Mouse (Mus musculus) midbrain, postnatal 0 days (tissue): ENCODE results near the gene Cdkn2d. TPM values are rescaled to one million over a fixed set of nuclear protein-coding genes. Genes with fewer than 3 reads are reported as not detected.
A peak's percentile ranks its signal among the peaks of the same experiment; 100 is the strongest.

Experiments
- ATAC-seq: fragments of 200-750 bp; cut with Nextera tagmentation; 2 replicates; pipeline ENCODE4 v1.8.0; 2017; ENCODE audit warnings: moderate number of reproducible peaks, mild to moderate bottlenecking, moderate TSS enrichment, moderate library complexity; ENCODE audit not compliant: low FRiP score
- DNase-seq: peaks from one replicate; pipeline ENCODE4 v3.0.0-alpha.2; 2015; ENCODE audit warnings: low spot score
- H3K27ac ChIP-seq: fragments of 300-500 bp; sonication (generic); 2 replicates; pipeline ENCODE4 v1.5.1; 2014; ENCODE audit warnings: low read depth, mild to moderate bottlenecking, low read length, mixed read lengths
- H3K27me3 ChIP-seq: fragments of 300-500 bp; sonication (generic); 2 replicates; pipeline ENCODE4 v1.6.1; 2014; ENCODE audit warnings: low read length, control low read depth, mixed read lengths; ENCODE audit not compliant: insufficient read depth
- H3K36me3 ChIP-seq: fragments of 300-500 bp; sonication (generic); 2 replicates; pipeline ENCODE4 v1.6.1; 2014; ENCODE audit warnings: low read length, control low read depth, mixed read lengths; ENCODE audit not compliant: insufficient read depth
- H3K4me1 ChIP-seq: fragments of 300-500 bp; sonication (generic); 2 replicates; pipeline ENCODE4 v1.6.1; 2014; ENCODE audit warnings: mild to moderate bottlenecking, control low read depth, antibody characterized with exemption, low read length, mixed read lengths; ENCODE audit not compliant: insufficient read depth
- H3K4me2 ChIP-seq: fragments of 300-500 bp; sonication (generic); 2 replicates; pipeline ENCODE4 v1.6.1; 2014; ENCODE audit warnings: low read depth, mild to moderate bottlenecking, low read length, mixed read lengths; ENCODE audit not compliant: poor library complexity, severe bottlenecking
- H3K4me3 ChIP-seq: fragments of 300-500 bp; sonication (generic); 2 replicates; pipeline ENCODE4 v1.5.1; 2014; ENCODE audit warnings: low read depth, mild to moderate bottlenecking, low read length, moderate library complexity
- H3K9ac ChIP-seq: fragments of 300-500 bp; sonication (generic); replicated peaks from 2 replicates; pipeline ENCODE4 v1.6.1; 2014; ENCODE audit warnings: mild to moderate bottlenecking, low read length, moderate library complexity, mixed read lengths; ENCODE audit not compliant: poor library complexity, severe bottlenecking
- H3K9me3 ChIP-seq: fragments of 300-500 bp; sonication (generic); 2 replicates; pipeline ENCODE4 v1.6.1; 2016; ENCODE audit warnings: low read length, control low read depth
- CTCF ChIP-seq: IDR thresholded peaks from 2 replicates; pipeline ENCODE4 v1.5.1; 2016; ENCODE audit warnings: antibody characterized with exemption, mild to moderate bottlenecking
- WGBS: fragments of 180-500 bp; shearing (Covaris S2); extraction: QIAGEN DNeasy Blood & Tissue Kit; methylation state at CpG from one replicate; pipeline ENCODE4 v1.1.7; 2014; 5-methylcytosine and 5-hydroxymethylcytosine counted together
- polyA plus RNA-seq: library from polyadenylated mRNA; unstranded; fragments of >200 nt; fragmentation: Nextera tagmentation; extraction: Ambion mirVana; gene quantifications from 2 replicates; pipeline ENCODE4 v1.2.1, GENCODE M21; 2015
- total RNA-seq: library from RNA; depleted of rRNA; stranded (reverse); fragments of >200 nt; gene quantifications from 2 replicates; pipeline ENCODE4 v1.2.3, GENCODE M21; 2014

The Cdkn2d gene
- total and polyA plus RNA-seq, 2 experiments from 2014 or later: 126 to 141 TPM

DNA sequence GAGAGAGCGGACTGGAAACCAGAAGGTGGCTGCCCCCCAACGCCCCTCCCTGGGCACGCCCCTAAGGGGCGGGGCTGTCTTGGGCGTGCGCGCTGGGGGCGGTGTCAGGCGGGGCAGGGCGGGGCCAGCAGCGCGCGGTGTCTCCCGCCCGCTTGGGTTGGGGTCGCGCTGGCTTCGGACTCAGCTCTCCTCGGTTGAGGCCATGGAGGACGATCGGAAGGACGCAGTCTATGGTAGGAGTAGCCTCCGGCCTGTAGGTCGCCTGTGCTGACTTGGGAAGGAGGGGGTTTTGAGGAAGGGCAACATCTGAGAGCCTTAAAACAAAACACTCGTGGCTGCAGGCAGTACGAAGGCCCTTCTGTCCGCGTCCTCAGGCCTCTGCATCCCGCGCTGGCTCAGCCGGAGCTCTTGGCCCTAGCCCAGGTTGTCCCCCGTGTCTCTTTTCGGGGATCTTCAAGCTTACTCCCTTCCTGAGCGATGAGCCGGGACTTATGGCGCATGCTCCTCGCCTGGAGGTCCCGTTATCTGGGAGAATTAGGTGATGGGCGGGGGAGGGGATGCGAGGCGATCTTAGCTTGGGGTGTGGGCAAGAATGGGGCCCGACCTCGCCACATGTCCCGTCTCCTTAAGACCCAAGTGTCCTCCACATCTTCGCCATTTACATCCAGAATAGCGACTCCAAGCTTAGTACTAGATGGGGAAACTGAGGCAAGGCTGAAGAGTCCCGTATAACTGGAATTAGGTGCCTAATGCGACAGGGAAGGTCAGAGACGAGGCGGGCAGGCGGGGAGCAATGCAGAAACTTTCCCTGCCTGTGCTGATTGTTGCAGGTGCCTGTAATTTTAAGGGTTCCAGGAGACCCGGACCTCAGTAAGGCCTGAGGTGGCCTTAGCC, 29.7 kb upstream of the Cdkn2d start, which contains the start of gene Slc44a2:
TSS of gene Slc44a2 (plus strand) at position 80 of the 894 bp plus-strand sequence.
- no peak for TF ChIP-seq CTCF
- H3K36me3 ChIP-seq: no peaks in the 10 kb centered on the region
- DNase-seq: peak; percentile 86
- peaks cover 6% of the 10 kb centered on the region; the same call in 1 of the 2 replicates for H3K4me1 ChIP-seq
- H3K27me3 ChIP-seq: no peaks in the 10 kb centered on the region
- peak within 1 kb of the TSS; percentile 61 for H3K4me3 ChIP-seq
- H3K4me2 ChIP-seq: peak within 1 kb of the TSS; percentile 81
- H3K9me3 ChIP-seq: no peaks in the 10 kb centered on the region
- peak; percentile 91 for ATAC-seq
- peak within 1 kb of the TSS; percentile 67 for H3K9ac ChIP-seq
- under 1% methylated on average over 52 of the region's 52 CpGs for WGBS
- H3K27ac ChIP-seq: peak within 1 kb of the TSS; percentile 48; the same call in 1 of the 2 replicates

DNA sequence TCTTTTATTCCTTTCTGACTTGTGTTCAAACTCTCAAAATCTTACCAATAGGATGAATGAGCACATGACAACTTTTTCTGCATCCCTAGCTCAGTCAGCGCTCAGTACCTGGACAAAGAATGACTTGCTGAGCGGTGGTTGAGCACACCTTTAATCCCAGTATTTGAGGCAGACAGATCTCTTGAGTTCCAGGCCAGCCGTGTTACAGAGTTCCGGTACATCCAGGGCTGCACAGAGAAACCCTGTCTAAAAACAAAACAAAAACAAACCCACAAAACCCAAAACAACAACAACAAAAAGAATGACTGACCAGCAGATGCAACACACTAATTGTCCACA, 29.0 kb upstream of the Cdkn2d start:
- Histone ChIP-seq H3K27me3 (no peaks in the 10 kb centered on the region), H3K4me3 (peak overlapping the region; percentile 61), H3K4me2 (peak overlapping the region; percentile 81), H3K4me1 (peaks cover 6% of the 10 kb centered on the region; the same call in 1 of the 2 replicates), H3K9ac (peak overlapping the region; percentile 67), H3K27ac (no peak overlapping the region), H3K9me3 (no peaks in the 10 kb centered on the region), H3K36me3 (no peaks in the 10 kb centered on the region)
- DNase-seq (no peak), ATAC-seq (peak; percentile 32)
- WGBS: 23% methylated on average over 4 of the region's 4 CpGs
- no peak for TF ChIP-seq CTCF

DNA sequence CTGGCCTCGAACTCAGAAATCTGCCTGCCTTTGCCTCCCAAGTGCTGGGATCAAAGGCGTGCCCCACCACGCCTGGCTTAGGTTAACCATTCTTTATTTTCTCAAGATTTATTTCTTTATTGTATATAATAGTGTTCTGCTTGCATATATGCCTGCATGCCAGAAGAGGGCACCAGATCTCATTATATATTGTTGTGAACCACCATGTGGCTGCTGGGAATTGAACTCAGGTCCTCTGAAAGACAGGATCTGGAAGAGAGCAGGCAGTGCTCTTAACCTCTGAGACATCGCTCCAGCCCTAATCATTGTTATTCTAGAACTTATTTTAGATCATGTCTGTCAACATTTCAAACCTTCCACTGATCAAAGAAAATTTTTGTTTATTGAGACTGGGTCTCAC, 28.3 kb upstream of the Cdkn2d start:
- H3K9me3 ChIP-seq: no peaks in the 10 kb centered on the region
- no peak overlapping the region for H3K4me2 ChIP-seq
- no peak overlapping the region for H3K9ac ChIP-seq
- no peaks in the 10 kb centered on the region for H3K36me3 ChIP-seq
- peak; percentile 46 for TF ChIP-seq CTCF
- H3K27ac ChIP-seq: no peak overlapping the region
- ATAC-seq (no peak), DNase-seq (no peak)
- no peak overlapping the region for H3K4me3 ChIP-seq
- peaks cover 6% of the 10 kb centered on the region; the same call in 1 of the 2 replicates for H3K4me1 ChIP-seq
- WGBS: 97% methylated on average over 4 of the region's 4 CpGs
- no peaks in the 10 kb centered on the region for H3K27me3 ChIP-seq

DNA sequence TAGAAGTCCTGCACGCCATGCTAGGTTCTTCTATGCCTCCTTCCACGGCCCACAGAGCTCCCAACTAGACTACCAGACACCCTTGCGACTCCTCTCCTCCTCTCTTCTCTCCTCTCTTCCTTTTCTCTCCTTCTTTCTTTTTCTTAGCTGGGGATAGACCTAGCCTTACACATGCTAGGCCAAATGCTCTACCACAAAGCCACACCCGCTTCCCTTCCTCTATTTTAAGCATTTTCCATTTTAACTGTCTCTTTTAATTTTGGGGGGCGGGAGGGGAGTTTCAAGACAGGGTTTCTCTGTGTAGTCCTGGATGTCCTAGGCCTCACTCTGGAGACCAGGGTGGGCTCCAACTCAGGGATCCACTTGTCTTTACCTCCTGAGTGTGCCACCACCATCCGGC, 27.6 kb upstream of the Cdkn2d start:
- WGBS: 92% methylated on average over 6 of the region's 6 CpGs

DNA sequence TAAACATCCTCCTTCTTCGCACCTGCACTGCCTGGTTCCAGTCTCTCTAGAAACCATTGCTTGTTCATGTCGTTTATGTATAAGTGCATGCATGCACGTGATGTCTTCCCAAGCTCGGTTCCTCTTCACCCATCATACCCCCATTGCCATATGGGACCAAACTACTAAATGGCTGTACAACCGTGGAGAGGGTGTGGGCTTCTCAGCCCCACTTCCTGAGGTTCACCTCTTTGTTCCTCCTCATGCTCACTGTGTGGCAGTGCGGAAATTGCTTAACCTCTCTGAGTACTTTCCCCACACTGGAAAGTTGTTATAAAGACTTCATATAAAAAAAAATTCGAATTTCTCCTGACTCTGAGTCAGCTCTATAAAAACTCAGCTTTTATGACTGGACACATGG, 25.5 kb upstream of the Cdkn2d start:
- Histone ChIP-seq H3K4me2 (no peak overlapping the region), H3K27me3 (no peaks in the 10 kb centered on the region), H3K9me3 (no peaks in the 10 kb centered on the region), H3K9ac (no peak overlapping the region), H3K36me3 (no peaks in the 10 kb centered on the region), H3K4me3 (no peak overlapping the region), H3K4me1 (0 out of 2 replicates have a peak, but pooled peaks cover 4% of the 10 kb centered on the region), H3K27ac (no peak overlapping the region)
- TF ChIP-seq CTCF: no peak
- 76% methylated on average over 7 of the region's 7 CpGs for WGBS
- no peak for DNase-seq
- no peak for ATAC-seq

More for the DNA sequence above, 27.6 kb upstream of the Cdkn2d start:
- no peak overlapping the region for H3K27ac ChIP-seq
- no peak for DNase-seq
- no peaks in the 10 kb centered on the region for H3K27me3 ChIP-seq
- H3K9me3 ChIP-seq: no peaks in the 10 kb centered on the region
- no peak overlapping the region for H3K9ac ChIP-seq
- no peak for TF ChIP-seq CTCF
- ATAC-seq: no peak
- H3K4me2 ChIP-seq: no peak overlapping the region
- no peaks in the 10 kb centered on the region for H3K36me3 ChIP-seq
- H3K4me3 ChIP-seq: no peak overlapping the region
- H3K4me1 ChIP-seq: peaks cover 6% of the 10 kb centered on the region; the same call in 1 of the 2 replicates

DNA sequence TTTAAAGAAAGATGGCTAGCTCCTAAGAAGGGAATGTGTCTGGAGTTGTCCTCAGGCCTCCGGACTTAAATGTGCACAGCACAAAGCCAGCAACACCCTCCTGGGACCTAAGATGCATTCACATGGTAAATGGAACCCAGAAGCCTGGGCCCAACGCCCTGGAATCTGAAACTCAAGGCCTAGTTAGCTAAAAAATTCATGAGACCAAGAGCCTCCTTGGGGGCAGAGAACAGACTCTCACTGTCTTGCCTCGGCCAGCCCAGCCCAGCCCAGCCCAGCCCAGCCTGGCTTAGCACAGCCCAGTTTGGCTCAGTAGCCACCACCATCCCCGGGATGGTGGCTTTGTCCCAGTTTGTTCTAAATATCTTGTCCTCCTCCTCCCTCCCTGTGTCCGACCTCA, 24.2 kb upstream of the Cdkn2d start:
- WGBS: 53% methylated on average over 5 of the region's 5 CpGs
- no peak for TF ChIP-seq CTCF

More for the DNA sequence above, 24.2 kb upstream of the Cdkn2d start:
- no peak overlapping the region for H3K27ac ChIP-seq
- H3K9ac ChIP-seq: no peak overlapping the region
- ATAC-seq: no peak
- H3K27me3 ChIP-seq: no peaks in the 10 kb centered on the region
- no peaks in the 10 kb centered on the region for H3K36me3 ChIP-seq
- H3K9me3 ChIP-seq: no peaks in the 10 kb centered on the region
- H3K4me2 ChIP-seq: no peak overlapping the region
- DNase-seq: no peak
- no peak overlapping the region for H3K4me3 ChIP-seq
- H3K4me1 ChIP-seq: no peaks in the 10 kb centered on the region
